Mouse (Mus musculus): Measurements from ENCODE around the gene Nipal4.

Gene Nipal4

GRCm38 (mm10) chr11:46115011-46115410, 51.3 kb downstream of the Nipal4 start:
- DNase-seq (ENCODE audit: low spot score), result no peak

DNA sequence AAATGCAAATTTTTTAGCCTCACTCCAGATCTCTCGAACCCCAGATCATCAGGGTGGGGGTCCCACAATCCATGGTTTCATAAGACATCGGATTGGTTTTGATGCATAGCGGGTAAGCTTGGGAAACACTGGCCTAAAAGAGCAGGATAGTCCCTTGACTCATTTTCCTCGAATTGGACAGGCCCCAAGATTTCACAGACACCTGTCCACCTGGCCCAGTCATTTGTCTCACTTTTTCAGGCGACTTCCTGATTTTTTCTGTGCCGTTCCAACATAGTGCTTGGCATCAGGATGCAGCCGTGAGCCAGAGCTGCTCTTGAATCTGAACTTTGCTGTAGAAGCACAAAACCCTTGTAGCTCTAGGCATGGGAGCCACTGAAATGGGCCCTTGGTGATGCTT, 52.1 kb downstream of the Nipal4 start:
- no peak for DNase-seq (ENCODE audit: low spot score)

DNA sequence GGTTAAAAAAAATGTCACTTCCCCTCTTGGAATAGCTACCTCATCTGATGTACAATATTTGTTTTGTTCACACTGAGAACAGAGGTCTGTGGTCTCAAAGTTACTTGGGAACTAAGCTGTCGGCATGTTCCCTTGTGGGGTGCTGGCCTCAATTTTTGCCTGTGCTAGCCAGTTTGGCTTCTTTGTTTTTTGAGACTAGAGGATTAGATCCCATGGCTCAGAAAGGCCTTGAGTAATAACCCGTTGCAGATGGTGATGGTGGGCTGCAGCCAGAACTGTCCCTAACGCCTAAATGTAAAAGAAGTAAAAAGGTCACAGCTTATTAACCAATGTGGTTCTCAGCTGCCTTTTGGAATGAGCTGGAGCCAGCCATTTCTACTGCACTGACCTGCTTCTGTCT, 53.1 kb downstream of the Nipal4 start:
- no peak for DNase-seq (ENCODE audit: low spot score)

- DNase-seq (ENCODE audit: low spot score), result no peak
These were observed 55.4 kb downstream of the Nipal4 start for GRCm38 (mm10) chr11:46110945-46111287.

DNA sequence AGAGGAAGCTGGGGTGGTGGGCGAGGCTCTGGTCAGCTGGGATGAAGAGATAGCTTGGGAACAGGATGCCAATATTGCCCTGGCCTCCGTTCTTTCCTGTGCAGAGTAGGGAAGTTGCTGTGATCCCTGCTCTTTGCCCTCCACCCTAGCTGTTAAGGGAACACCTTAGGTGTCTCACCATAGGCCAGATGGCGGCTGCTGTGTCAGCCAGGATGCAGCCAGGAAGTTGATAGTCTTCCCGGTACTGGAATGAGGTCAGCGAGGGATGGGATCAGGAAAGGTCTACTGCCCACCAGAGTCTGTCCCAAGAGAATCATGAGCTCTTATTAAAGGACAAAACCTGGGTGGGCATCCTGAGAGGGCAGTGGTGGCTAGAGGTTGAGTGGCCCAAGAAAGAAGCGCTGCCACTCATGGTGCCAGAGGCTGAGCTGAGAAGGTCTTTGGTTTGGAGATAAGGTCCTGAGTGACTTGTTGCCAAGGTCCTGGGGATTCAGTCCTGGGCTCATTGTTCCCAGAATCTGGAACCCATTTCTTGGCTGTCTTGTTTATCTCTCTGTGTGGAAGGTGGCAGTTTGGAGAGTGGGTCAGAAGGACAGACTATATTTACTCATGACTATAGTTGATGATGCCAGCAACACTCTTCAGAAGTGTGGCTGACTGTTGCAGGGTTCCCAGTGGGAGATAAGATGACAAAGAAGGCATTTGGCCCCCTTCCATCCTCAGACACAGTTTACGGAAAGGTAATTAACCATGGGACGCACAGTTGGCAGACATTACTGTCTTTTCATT, 56.0 kb downstream of the Nipal4 start:
- no peak for DNase-seq (ENCODE audit: low spot score)

DNA sequence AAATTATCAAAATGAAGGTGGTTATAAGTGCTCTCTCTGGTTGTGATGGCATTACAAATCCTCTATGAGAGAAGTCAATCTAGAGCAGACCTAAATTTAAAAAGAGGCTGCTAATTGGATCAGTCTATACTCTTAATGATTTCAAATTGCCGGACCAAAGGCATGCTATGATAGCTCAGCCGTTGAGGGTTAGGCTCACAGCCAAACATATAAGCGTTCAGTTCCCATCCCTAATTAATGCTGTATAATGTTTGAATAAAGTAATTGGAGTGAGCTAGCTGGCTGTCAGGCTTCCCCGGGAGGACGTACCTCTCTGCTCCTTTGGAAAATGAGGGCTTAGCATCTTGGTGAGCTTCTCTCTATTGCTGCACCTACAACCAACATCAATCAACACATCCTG, 57.1 kb downstream of the Nipal4 start:
- DNase-seq (ENCODE audit: low spot score), result no peak

GRCm38 (mm10) chr11:46107046-46107445, 59.3 kb downstream of the Nipal4 start:
- no peak for DNase-seq (ENCODE audit: low spot score)

- no peak for DNase-seq (ENCODE audit: low spot score)
These were observed 64.2 kb downstream of the Nipal4 start for GRCm38 (mm10) chr11:46102107-46102506.
